Mouse (Mus musculus): ENCODE results near the gene Stx1a. TPM values are rescaled to one million over a fixed set of nuclear protein-coding genes. Genes with fewer than 3 reads are reported as not detected.
A peak's percentile ranks its signal among the peaks of the same experiment; 100 is the strongest.

The Stx1a gene
- polyA plus RNA-seq, 1 experiment from 2014 or later: 6.0 TPM

DNA sequence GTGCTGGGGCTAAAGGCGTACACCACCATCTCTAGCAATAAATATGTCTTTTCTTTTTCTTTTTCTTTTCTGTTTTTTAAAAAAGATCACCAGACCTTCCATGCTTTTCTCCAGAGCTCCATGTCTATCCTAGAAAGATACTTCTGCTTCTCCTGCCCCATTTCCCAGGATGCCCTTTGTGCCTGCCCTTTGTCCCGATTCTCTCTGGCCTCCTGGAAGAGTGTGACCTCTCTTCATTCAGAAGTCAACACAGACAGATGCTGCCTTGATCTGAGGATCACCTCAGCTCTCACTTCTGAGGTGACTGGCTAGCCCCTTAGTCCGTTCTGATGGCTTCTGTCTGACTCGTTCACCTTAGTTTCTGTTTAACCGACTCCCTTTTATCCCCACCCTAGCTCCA lies 57.3 kb downstream of the Stx1a start:
- no peak overlapping the region for H3K27ac ChIP-seq (ENCODE audit: low read length)
- no peaks in the 10 kb centered on the region for H3K9me3 ChIP-seq (replicated peaks; ENCODE audit: control insufficient read depth, low read length)
- no peaks in the 10 kb centered on the region for H3K4me1 ChIP-seq (ENCODE audit: control insufficient read depth, insufficient read depth, low read length)
- H3K4me2 ChIP-seq (ENCODE audit: low read depth, low read length): no peak overlapping the region
- no peaks in the 10 kb centered on the region for H3K36me3 ChIP-seq (ENCODE audit: control insufficient read depth, insufficient read depth)
- ATAC-seq (replicated peaks; ENCODE audit: extremely low read depth, insufficient read depth, low FRiP score): no peak
- no peak overlapping the region for H3K9ac ChIP-seq (ENCODE audit: low read length)
- 80% methylated on average over 5 of the region's 5 CpGs for WGBS
- H3K27me3 ChIP-seq (ENCODE audit: control insufficient read depth, insufficient read depth, low read length): peaks cover 13% of the 10 kb centered on the region
- H3K4me3 ChIP-seq (ENCODE audit: low read length): no peak overlapping the region

DNA sequence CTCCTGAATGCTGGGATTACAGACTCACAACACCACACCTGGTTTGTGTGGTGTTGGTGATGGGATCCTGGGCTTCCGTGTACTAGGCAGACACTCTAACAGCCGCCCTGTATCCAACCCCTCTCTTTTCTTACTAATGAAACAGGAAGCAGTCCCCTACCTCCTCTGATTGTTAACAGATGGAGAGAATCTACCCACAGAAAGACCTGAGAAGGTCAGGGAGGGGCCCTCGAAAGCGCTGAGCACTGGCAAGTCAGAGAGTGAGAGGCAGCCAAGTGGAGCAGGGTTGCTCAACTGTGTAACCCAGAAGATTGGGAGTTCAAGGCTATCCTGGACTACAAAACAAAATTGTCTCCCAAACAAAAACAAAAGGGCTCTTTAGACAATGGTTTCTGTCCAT lies 63.6 kb downstream of the Stx1a start:
- Histone ChIP-seq H3K4me1 (ENCODE audit: control insufficient read depth, insufficient read depth, low read length) (no peaks in the 10 kb centered on the region), H3K4me2 (ENCODE audit: low read depth, low read length) (no peak overlapping the region), H3K4me3 (ENCODE audit: low read length) (no peak overlapping the region), H3K27me3 (ENCODE audit: control insufficient read depth, insufficient read depth, low read length) (peaks cover 44% of the 10 kb centered on the region), H3K9ac (ENCODE audit: low read length) (no peak overlapping the region), H3K36me3 (ENCODE audit: control insufficient read depth, insufficient read depth) (no peaks in the 10 kb centered on the region), H3K27ac (ENCODE audit: low read length) (no peak overlapping the region), H3K9me3 (replicated peaks; ENCODE audit: control insufficient read depth, low read length) (no peaks in the 10 kb centered on the region)
- ATAC-seq (replicated peaks; ENCODE audit: extremely low read depth, insufficient read depth, low FRiP score): no peak
- WGBS: 49% methylated on average over 4 of the region's 4 CpGs

DNA sequence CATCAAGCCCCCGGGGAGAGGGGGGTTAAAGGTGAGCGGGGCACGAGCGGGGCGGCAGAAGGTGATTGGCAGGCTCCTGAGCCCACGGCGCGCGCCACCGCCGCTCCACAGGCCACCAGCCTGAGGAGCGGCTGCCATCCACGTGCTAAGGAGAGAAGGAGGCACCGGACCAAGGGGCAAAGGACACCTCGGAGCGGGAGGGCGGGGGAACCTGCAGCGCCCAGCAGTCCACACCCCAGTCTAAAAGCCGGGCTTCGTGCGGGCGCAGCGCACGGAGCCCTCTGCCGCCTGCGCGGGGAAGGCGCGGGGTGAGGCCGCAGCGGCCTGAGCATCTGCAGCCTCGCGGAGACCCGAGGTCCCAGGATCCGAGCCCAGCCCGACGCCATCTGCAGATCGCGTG lies 66.4 kb downstream of the Stx1a start, which contains the start of gene Mlxipl:
TSS of gene Mlxipl (plus strand) at position 238 of the 400 bp plus-strand sequence.
- peak within 1 kb of the TSS; percentile 42; the same call in 1 of the 2 replicates for H3K4me2 ChIP-seq (ENCODE audit: low read depth, low read length)
- ATAC-seq (replicated peaks; ENCODE audit: extremely low read depth, insufficient read depth, low FRiP score): no peak
- peaks cover 45% of the 10 kb centered on the region for H3K27me3 ChIP-seq (ENCODE audit: control insufficient read depth, insufficient read depth, low read length)
- 2% methylated on average over 39 of the region's 39 CpGs for WGBS
- no peaks in the 10 kb centered on the region for H3K9me3 ChIP-seq (replicated peaks; ENCODE audit: control insufficient read depth, low read length)
- no peak within 1 kb of the TSS for H3K9ac ChIP-seq (ENCODE audit: low read length)
- no peaks in the 10 kb centered on the region for H3K4me1 ChIP-seq (ENCODE audit: control insufficient read depth, insufficient read depth, low read length)
- H3K27ac ChIP-seq (ENCODE audit: low read length): no peak within 1 kb of the TSS
- H3K36me3 ChIP-seq (ENCODE audit: control insufficient read depth, insufficient read depth): no peaks in the 10 kb centered on the region
- H3K4me3 ChIP-seq (ENCODE audit: low read length): no peak within 1 kb of the TSS; the same call in 1 of the 2 replicates

Other genes with a start within 250 kb of the Stx1a start
- gene Tmem270, start 116.7 kb upstream of the Stx1a start, polyA plus RNA-seq (2015; fragmentation: Nextera tagmentation; extraction: Ambion mirVana): not detected in 2 replicates
- 0.70 and 0.84 TPM in 2 replicates for gene Cldn13, start 108.0 kb upstream of the Stx1a start, polyA plus RNA-seq (2015; fragmentation: Nextera tagmentation; extraction: Ambion mirVana)
- gene Mettl27, start 91.1 kb upstream of the Stx1a start, polyA plus RNA-seq (2015; fragmentation: Nextera tagmentation; extraction: Ambion mirVana): 9.1 and 10.5 TPM in 2 replicates
- 3.1 TPM in 2 replicates for gene Cldn4, start 76.5 kb upstream of the Stx1a start, polyA plus RNA-seq (2015; fragmentation: Nextera tagmentation; extraction: Ambion mirVana)
- 8.0 and 32.8 TPM in 2 replicates for gene Cldn3, start 37.3 kb upstream of the Stx1a start, polyA plus RNA-seq (2015; fragmentation: Nextera tagmentation; extraction: Ambion mirVana)
- gene Abhd11, start 14.3 kb upstream of the Stx1a start, polyA plus RNA-seq (2015; fragmentation: Nextera tagmentation; extraction: Ambion mirVana): 74.5 and 78.6 TPM in 2 replicates
- 28.8 and 30.9 TPM in 2 replicates for gene Dnajc30, start 40.7 kb downstream of the Stx1a start, polyA plus RNA-seq (2015; fragmentation: Nextera tagmentation; extraction: Ambion mirVana)
- gene Bud23, start 41.5 kb downstream of the Stx1a start, polyA plus RNA-seq (2015; fragmentation: Nextera tagmentation; extraction: Ambion mirVana): 59.7 and 70.4 TPM in 2 replicates
- gene Vps37d, start 54.8 kb downstream of the Stx1a start, polyA plus RNA-seq (2015; fragmentation: Nextera tagmentation; extraction: Ambion mirVana): 1.8 and 2.4 TPM in 2 replicates
- 2.2 and 2.4 TPM in 2 replicates for gene Mlxipl, start 66.4 kb downstream of the Stx1a start, polyA plus RNA-seq (2015; fragmentation: Nextera tagmentation; extraction: Ambion mirVana)
- gene Tbl2, start 126.2 kb downstream of the Stx1a start, polyA plus RNA-seq (2015; fragmentation: Nextera tagmentation; extraction: Ambion mirVana): 18.9 and 20.3 TPM in 2 replicates
- 40.1 and 47.7 TPM in 2 replicates for gene Bcl7b, start 144.8 kb downstream of the Stx1a start, polyA plus RNA-seq (2015; fragmentation: Nextera tagmentation; extraction: Ambion mirVana)
- 21.1 and 22.9 TPM in 2 replicates for gene Baz1b, start 163.8 kb downstream of the Stx1a start, polyA plus RNA-seq (2015; fragmentation: Nextera tagmentation; extraction: Ambion mirVana)
- gene Fzd9, start 227.7 kb downstream of the Stx1a start, polyA plus RNA-seq (2015; fragmentation: Nextera tagmentation; extraction: Ambion mirVana): 4.3 and 5.2 TPM in 2 replicates